Mouse (Mus musculus) stomach, postnatal 0 days (tissue): ENCODE data around the gene Sall2.
A peak's percentile ranks its signal among the peaks of the same experiment; 100 is the strongest.

Experiments used
- CTCF ChIP-seq: IDR thresholded peaks from 2 replicates; pipeline ENCODE4 v1.5.1; 2016; ENCODE audit warnings: antibody characterized with exemption, low read depth, mild to moderate bottlenecking, moderate library complexity
- EP300 ChIP-seq: optimal IDR thresholded peaks from 2 replicates; pipeline ENCODE3; 2016; ENCODE audit warnings: antibody characterized with exemption

GRCm38 (mm10) chr14:52338751-52339511 lies 10.4 kb upstream of the Sall2 start:
- TF ChIP-seq CTCF (peak; percentile 94), EP300 (no peak)
